Mouse (Mus musculus) heart, embryonic 13.5 days (tissue): Measurements from ENCODE around the gene Gpbp1l1. TPM values are rescaled to one million over a fixed set of nuclear protein-coding genes. Genes with fewer than 3 reads are reported as not detected.

Experiments used
- ATAC-seq: fragments of 200-750 bp; cut with Nextera tagmentation; 2 replicates; pipeline ENCODE4 v1.8.0; 2017; ENCODE audit warnings: moderate TSS enrichment; ENCODE audit not compliant: insufficient number of reproducible peaks, low FRiP score, low TSS enrichment; ENCODE audit errors: extremely low read depth
- H3K27ac ChIP-seq: fragments of 300-500 bp; sonication (generic); replicated peaks from 2 replicates; pipeline ENCODE4 v1.5.1; 2015; ENCODE audit warnings: moderate library complexity, mild to moderate bottlenecking, inconsistent platforms
- H3K27me3 ChIP-seq: fragments of 300-500 bp; sonication (generic); replicated peaks from 2 replicates; pipeline ENCODE4 v1.6.1; 2015; ENCODE audit warnings: mild to moderate bottlenecking, inconsistent platforms
- H3K36me3 ChIP-seq: fragments of 300-500 bp; sonication (generic); 2 replicates; pipeline ENCODE4 v1.6.1; 2015; ENCODE audit warnings: mild to moderate bottlenecking, inconsistent platforms
- H3K4me1 ChIP-seq: fragments of 300-500 bp; sonication (generic); 2 replicates; pipeline ENCODE4 v1.6.1; 2015; ENCODE audit warnings: inconsistent platforms
- H3K4me2 ChIP-seq: fragments of 300-500 bp; sonication (generic); 2 replicates; pipeline ENCODE4 v1.6.1; 2015; ENCODE audit warnings: inconsistent platforms, mild to moderate bottlenecking, moderate library complexity
- H3K4me3 ChIP-seq: fragments of 300-500 bp; sonication (generic); 2 replicates; pipeline ENCODE4 v1.5.1; 2015; ENCODE audit warnings: moderate library complexity, mild to moderate bottlenecking, inconsistent platforms
- H3K9ac ChIP-seq: fragments of 300-500 bp; sonication (generic); 2 replicates; pipeline ENCODE4 v1.6.1; 2015; ENCODE audit warnings: inconsistent platforms, mild to moderate bottlenecking, moderate library complexity
- H3K9me3 ChIP-seq: fragments of 300-500 bp; sonication (generic); 2 replicates; pipeline ENCODE4 v1.6.1; 2016; ENCODE audit warnings: inconsistent platforms
- WGBS: fragments of 180-500 bp; shearing (Covaris S2); methylation state at CpG from one replicate; pipeline ENCODE4 v1.1.7; 2015; ENCODE audit warnings: mixed read lengths; 5-methylcytosine and 5-hydroxymethylcytosine counted together
- polyA plus RNA-seq: library from polyadenylated mRNA; unstranded; fragments of >200 nt; fragmentation: Nextera tagmentation; extraction: Ambion mirVana; gene quantifications from 2 replicates; pipeline ENCODE4 v1.2.1, GENCODE M21; 2015

Gpbp1l1 gene
- 24.4 and 25.0 TPM in 2 replicates for polyA plus RNA-seq

DNA sequence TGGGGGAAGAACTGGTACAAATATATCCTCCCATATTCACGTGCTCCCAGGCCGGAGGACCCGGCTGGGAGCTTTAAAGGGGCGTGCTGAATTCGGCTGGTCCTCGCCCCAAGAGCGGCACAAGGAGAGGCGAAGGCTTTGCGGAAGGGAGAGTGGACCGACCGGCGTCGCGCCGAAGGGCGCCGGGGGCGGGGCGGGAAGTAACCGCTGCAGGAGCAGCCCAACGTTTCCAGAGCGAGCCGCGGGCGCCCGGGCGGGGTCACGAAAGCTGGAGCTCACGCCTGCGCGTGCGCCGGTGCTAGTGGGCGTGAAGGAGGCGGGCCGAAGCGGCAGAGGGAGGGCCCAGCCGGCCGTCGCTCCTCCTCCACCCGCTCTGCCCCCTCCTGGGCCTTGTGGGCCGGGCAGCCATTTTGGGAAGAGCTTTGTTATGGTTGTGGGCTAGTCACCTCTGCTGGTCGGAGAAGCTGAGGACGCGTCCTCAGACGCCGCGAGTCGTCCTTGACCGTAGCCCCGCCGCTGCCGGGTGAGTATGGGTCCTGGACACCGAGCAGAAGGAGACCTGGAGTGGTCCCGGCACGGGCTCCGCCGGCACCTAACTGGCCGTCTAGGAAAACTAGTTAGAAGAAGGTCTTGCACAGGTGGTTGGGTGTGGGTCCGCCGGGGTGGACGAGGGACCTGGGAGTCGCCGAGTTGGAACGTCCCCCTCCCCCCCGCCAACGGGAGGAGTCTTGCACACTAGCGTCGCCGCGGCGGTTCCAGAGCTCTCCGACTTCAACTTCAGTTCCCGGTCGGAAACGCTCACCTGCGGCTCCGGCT lies at the start of gene Gpbp1l1:
Gene Gpbp1l1 (plus strand): TSS at position 353 of the 816 bp plus-strand sequence.
- under 1% methylated on average over 78 of the region's 78 CpGs for WGBS
- H3K27me3 ChIP-seq: no peaks in the 10 kb centered on the region
- H3K9me3 ChIP-seq: no peaks in the 10 kb centered on the region
- peak within 1 kb of the TSS; percentile 96 for H3K9ac ChIP-seq
- H3K27ac ChIP-seq: peak within 1 kb of the TSS; percentile 99
- peak; percentile 98 for ATAC-seq
- H3K36me3 ChIP-seq: peaks cover 22% of the 10 kb centered on the region
- H3K4me2 ChIP-seq: peak within 1 kb of the TSS; percentile 88
- peaks cover 32% of the 10 kb centered on the region for H3K4me1 ChIP-seq
- peak within 1 kb of the TSS; percentile 93 for H3K4me3 ChIP-seq

DNA sequence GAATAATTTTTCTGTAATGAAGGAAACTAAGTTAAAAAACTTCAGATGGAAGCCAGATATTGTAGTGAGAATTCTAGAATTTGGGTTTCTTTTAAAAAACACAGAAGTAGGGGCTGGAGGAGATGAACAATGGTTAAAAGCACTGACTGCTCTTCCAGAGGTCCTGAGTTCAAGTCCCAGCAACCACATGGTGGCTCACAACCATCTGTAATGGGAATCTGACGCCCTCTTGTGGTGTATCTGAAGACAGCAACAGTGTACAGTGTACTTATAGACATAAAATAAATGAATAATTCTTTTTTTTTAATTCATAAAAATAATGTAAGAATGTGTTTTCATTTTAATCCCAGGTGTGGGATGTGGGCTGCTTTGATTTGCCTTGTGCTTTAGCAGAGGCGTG lies 26.3 kb upstream of the Gpbp1l1 start:
- no peak for ATAC-seq
- H3K4me3 ChIP-seq: no peak overlapping the region
- no peaks in the 10 kb centered on the region for H3K4me1 ChIP-seq
- 59% methylated on average over 2 of the region's 2 CpGs for WGBS
- H3K9me3 ChIP-seq: 0 out of 2 replicates have a peak, but pooled peaks cover 3% of the 10 kb centered on the region
- H3K36me3 ChIP-seq: peaks cover 52% of the 10 kb centered on the region
- H3K27ac ChIP-seq: no peak overlapping the region
- no peaks in the 10 kb centered on the region for H3K27me3 ChIP-seq
- no peak overlapping the region for H3K4me2 ChIP-seq
- no peak overlapping the region for H3K9ac ChIP-seq

GRCm38 (mm10) chr4:116536351-116536750 lies 21.1 kb upstream of the Gpbp1l1 start:
- H3K4me1 ChIP-seq: no peaks in the 10 kb centered on the region
- H3K27ac ChIP-seq: no peak overlapping the region
- H3K4me2 ChIP-seq: no peak overlapping the region
- peaks cover 33% of the 10 kb centered on the region for H3K36me3 ChIP-seq
- no peak overlapping the region for H3K9ac ChIP-seq
- H3K4me3 ChIP-seq: no peak overlapping the region
- no peaks in the 10 kb centered on the region for H3K27me3 ChIP-seq
- 0 out of 2 replicates have a peak, but pooled peaks cover 3% of the 10 kb centered on the region for H3K9me3 ChIP-seq
- ATAC-seq: no peak

GRCm38 (mm10) chr4:116537737-116538136 lies 19.7 kb upstream of the Gpbp1l1 start:
- H3K4me1 ChIP-seq: no peaks in the 10 kb centered on the region
- H3K27me3 ChIP-seq: no peaks in the 10 kb centered on the region
- H3K27ac ChIP-seq: no peak overlapping the region
- H3K4me3 ChIP-seq: no peak overlapping the region
- H3K9ac ChIP-seq: no peak overlapping the region
- 0 out of 2 replicates have a peak, but pooled peaks cover 3% of the 10 kb centered on the region for H3K9me3 ChIP-seq
- peaks cover 26% of the 10 kb centered on the region for H3K36me3 ChIP-seq
- no peak for ATAC-seq
- 80% methylated on average over 3 of the region's 3 CpGs for WGBS
- no peak overlapping the region for H3K4me2 ChIP-seq

DNA sequence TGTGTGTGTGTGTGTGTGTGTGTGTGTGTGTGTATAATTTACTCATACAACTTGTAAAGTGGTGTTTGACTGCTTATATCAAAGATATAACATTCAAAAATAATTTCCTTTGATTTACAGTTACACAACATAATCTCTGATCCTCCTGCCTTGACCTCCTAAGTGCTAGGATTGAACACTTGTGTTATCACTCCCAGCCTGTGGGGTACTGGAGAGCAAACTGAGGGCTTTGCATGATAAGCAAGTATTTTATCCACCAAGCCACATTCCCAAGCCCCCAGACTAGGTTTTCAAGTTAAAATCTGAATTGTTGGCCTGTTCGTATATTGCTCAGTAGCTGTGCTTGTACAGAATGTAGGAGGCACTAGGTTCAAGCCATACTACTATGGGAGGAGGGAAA lies 7.0 kb upstream of the Gpbp1l1 start:
- Histone ChIP-seq H3K9me3 (no peaks in the 10 kb centered on the region), H3K27me3 (no peaks in the 10 kb centered on the region), H3K9ac (no peak overlapping the region), H3K4me3 (no peak overlapping the region), H3K36me3 (peaks cover 22% of the 10 kb centered on the region), H3K4me1 (0 out of 2 replicates have a peak, but pooled peaks cover 5% of the 10 kb centered on the region), H3K4me2 (no peak overlapping the region), H3K27ac (no peak overlapping the region)
- ATAC-seq: no peak
- WGBS: 42% methylated on average over 1 of the region's 1 CpGs

DNA sequence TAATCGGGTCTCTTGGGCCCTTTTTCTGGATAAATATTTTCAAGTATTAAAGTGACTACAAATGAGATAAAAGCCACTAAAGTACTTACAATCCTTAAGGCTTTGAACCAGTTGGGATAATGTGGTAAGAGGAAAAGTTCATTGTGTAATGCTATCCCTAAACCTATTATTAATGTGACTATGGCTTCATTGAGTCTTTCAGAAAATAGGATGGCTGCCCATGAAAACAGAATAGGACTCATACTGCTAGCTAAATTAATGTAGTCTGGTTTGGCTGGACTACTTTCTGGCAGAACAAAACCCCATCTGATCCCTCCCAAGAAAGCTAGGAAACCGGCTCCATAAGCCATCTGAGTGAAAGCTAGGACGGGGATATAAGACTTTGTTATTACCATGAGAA lies 4.4 kb upstream of the Gpbp1l1 start:
- ATAC-seq: no peak
- H3K4me3 ChIP-seq: no peak overlapping the region
- 94% methylated on average over 3 of the region's 3 CpGs for WGBS
- no peak overlapping the region for H3K4me2 ChIP-seq
- H3K9ac ChIP-seq: no peak overlapping the region
- no peaks in the 10 kb centered on the region for H3K9me3 ChIP-seq
- 0 out of 2 replicates have a peak, but pooled peaks cover 9% of the 10 kb centered on the region for H3K4me1 ChIP-seq
- peaks cover 22% of the 10 kb centered on the region for H3K36me3 ChIP-seq
- no peaks in the 10 kb centered on the region for H3K27me3 ChIP-seq
- H3K27ac ChIP-seq: no peak overlapping the region

GRCm38 (mm10) chr4:116555413-116556300 lies 1.8 kb upstream of the Gpbp1l1 start, which contains the start of gene Tmem69:
TSS of gene Tmem69 (minus strand) at chr4:116555936.
- WGBS: 4% methylated on average over 23 of the region's 23 CpGs
- Histone ChIP-seq H3K4me1 (peaks cover 24% of the 10 kb centered on the region), H3K4me3 (peak within 1 kb of the TSS; percentile 93), H3K27me3 (no peaks in the 10 kb centered on the region), H3K4me2 (peak within 1 kb of the TSS; percentile 88), H3K27ac (peak within 1 kb of the TSS; percentile 99), H3K9ac (peak within 1 kb of the TSS; percentile 96), H3K36me3 (peaks cover 22% of the 10 kb centered on the region), H3K9me3 (no peaks in the 10 kb centered on the region)
- ATAC-seq: no peak

DNA sequence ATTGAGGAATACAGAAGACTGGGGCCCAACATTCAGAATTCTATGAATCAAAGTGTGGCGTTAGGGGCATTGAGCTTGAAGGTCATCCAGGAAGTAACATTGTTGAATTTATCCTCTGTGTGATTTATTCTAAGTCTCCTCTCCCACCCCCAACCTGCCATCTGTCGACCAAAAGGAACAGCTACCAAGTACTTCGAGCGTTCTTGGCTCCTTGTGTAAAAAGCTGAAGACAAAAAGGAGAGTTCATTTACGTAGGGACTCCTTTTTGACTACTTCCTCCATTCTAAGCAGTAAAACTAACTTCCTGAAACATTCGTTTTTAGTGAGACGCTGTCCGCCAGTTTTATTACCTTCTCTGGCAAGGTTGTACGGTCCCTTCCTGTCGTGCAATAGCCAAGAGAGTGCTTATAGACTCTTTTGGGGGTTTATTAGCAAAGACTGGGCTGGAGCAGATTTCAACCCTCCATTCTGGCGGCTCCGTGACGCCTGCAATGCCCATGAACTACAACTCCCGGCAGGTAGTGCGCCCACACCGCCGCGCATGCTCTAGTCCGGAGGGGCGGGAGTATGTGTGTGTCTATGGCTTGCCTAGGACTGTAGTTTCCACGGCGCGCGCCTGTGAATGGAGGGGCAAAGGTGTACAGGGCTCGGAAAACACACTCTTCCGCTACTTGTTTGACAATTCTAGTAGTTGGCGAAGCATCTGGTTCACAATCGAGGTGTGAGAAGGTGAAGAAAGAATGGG lies 725 bp upstream of the Gpbp1l1 start:
- H3K4me2 ChIP-seq: peak overlapping the region; percentile 88
- peak overlapping the region; percentile 93 for H3K4me3 ChIP-seq
- H3K9me3 ChIP-seq: no peaks in the 10 kb centered on the region
- peaks cover 30% of the 10 kb centered on the region for H3K4me1 ChIP-seq
- peak overlapping the region; percentile 99 for H3K27ac ChIP-seq
- peaks cover 23% of the 10 kb centered on the region for H3K36me3 ChIP-seq
- ATAC-seq: peak; percentile 89
- H3K9ac ChIP-seq: peak overlapping the region; percentile 96
- WGBS: under 1% methylated on average over 28 of the region's 28 CpGs
- H3K27me3 ChIP-seq: no peaks in the 10 kb centered on the region

- Histone ChIP-seq H3K4me3 (peak overlapping the region; percentile 93), H3K9me3 (no peaks in the 10 kb centered on the region), H3K9ac (peak overlapping the region; percentile 96), H3K27me3 (no peaks in the 10 kb centered on the region), H3K27ac (peak overlapping the region; percentile 99), H3K4me2 (peak overlapping the region; percentile 88), H3K4me1 (peaks cover 32% of the 10 kb centered on the region), H3K36me3 (peaks cover 15% of the 10 kb centered on the region)
- no peak for ATAC-seq
- 2% methylated on average over 15 of the region's 15 CpGs for WGBS
Observed at GRCm38 (mm10) chr4:116558151-116558882, 859 bp downstream of the Gpbp1l1 start.

GRCm38 (mm10) chr4:116595793-116596192 lies 38.3 kb downstream of the Gpbp1l1 start:
- 78% methylated on average over 8 of the region's 8 CpGs for WGBS
- no peak overlapping the region for H3K27ac ChIP-seq
- no peak overlapping the region for H3K9ac ChIP-seq
- no peak overlapping the region for H3K4me3 ChIP-seq
- H3K36me3 ChIP-seq: peaks cover 55% of the 10 kb centered on the region
- ATAC-seq: no peak
- peak overlapping the region; percentile 86; the same call in 1 of the 2 replicates for H3K4me2 ChIP-seq
- no peaks in the 10 kb centered on the region for H3K27me3 ChIP-seq
- no peaks in the 10 kb centered on the region for H3K9me3 ChIP-seq
- peaks cover 23% of the 10 kb centered on the region for H3K4me1 ChIP-seq
